Mouse (Mus musculus) urinary bladder, adult 2 months (tissue): ENCODE results near the gene Med25. TPM values are rescaled to one million over a fixed set of nuclear protein-coding genes. Genes with fewer than 3 reads are reported as not detected.

Source experiments
- DNase-seq: peaks from one replicate; pipeline ENCODE4 v3.0.0; 2022; ENCODE audit warnings: low spot score
- polyA plus RNA-seq: library from polyadenylated mRNA; depleted of rRNA; stranded (reverse); fragments of >200 nt; gene quantifications from 2 replicates; pipeline ENCODE4 v1.2.3, GENCODE M21; 2012; rRNA removed

Med25 gene
- polyA plus RNA-seq, result 57.8 and 66.1 TPM in 2 replicates

DNA sequence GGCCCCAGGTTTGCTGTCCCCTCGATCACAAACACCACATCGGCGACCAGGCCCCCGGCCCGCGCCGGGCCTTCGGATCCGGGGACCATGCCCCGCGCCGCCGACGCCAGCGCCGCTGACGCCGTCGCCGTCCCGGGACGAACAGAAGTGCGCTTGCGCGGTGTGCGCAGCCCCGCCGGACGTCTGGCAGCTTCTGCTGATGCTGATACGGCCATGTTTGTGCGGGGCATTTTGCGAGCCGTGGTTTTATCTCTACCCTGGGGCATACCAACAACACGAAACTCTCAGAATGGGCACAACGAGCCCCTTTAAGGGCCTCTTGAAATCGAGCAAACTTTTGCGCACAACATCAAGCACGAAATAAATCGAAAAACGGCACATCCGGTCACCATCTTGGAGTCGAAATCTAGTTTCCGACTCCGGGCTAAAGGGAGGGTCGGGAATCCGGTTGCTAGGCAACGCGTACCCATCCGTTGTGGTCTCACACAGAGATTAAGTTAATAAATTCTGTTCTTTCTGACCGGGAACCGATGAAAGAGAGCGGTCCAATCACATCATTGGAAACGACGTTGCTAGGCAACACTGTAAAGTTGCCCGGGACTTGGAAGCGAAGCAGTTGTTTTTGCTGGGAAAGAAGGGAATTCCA lies at the start of gene Med25:
Gene Med25, minus strand, starts transcription at position 437 of the 646 bp plus-strand sequence.
- peak; percentile 79 for DNase-seq

DNA sequence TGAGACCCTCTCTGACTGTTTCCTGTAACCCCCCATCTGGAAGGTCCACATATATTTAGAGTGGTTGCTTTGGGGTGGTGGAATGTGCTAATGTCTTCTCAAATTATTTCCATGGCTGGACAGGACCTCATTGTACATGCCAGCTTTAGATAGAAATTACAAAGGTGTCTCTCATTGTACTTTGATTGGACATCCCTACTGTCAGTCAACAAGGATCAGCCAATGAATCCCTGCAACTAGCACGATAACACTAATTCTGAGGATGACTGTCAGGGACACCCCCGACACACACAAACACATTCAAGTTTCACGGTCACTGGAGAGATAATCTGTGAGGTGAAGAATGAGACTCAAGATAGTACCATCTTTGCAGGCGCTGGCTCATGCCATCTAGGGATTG lies 46.2 kb upstream of the Med25 start:
- no peak for DNase-seq

DNA sequence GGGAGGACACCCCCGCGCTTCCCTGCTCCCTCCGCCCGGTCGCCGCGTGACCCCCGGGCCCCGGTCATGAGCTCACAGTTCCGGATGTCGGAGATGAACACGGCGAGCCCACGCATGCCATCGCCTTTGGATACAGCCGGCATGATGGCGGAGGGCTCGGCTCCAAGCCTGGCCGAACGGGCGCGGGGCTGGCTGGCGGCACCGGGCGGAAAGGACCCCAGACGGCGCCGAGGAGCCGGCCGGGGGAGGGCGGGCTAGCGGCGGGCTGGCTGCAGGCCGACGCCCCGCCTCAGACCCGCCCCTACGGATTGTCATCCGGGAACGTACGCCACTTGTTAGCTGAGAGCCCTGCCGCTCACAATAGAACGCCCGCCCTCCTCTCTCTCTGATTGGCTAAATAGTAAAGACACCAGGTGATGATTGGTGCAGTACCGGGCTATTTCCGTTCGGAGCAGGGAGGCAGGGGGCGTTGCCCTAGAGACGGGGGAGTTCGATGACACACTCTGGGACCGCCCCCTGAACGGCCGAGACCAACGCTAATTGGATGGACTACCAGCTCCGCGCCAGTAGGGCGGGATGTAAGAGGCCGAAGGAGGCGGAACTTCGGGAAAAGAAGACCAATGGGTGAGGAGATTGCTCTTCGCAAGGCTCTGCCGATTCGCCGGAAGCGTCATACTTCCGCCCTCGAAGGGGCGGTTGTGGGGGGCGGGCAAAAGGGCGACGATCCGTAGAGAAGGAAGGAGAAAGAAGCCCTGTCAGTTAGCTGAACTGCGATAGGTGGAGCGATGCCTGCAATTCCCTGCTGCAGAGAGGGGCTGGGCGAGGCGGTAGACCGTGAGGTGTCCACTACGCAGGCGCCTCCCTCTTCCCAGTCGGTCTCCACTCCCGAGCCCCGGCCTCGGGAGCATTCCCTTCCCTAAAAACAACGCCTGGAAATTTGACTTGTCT lies 37.0 kb upstream of the Med25 start, which contains the start of gene Ap2a1:
Gene Ap2a1, minus strand, starts transcription at position 293 of the 948 bp plus-strand sequence.
- peak; percentile 88 for DNase-seq

DNA sequence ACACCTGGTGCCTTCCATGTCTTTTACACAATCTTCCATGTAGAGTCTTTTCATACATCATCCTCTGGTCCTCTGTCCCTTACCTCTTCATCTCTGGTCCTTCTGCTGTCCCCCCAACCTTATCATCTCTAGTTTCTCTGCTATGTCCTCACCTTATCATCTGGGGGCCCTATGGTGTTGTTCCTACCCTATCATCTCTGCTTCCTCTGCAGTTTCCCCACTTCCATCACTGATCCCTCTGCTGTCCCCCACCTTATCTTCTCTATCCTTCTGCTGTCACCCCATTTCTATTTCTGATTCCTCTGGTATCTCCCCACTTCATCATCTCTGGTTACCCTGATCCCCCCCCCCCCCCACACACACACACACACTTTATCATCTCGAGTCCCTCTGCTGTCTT lies 36.1 kb upstream of the Med25 start:
- DNase-seq, result no peak

DNA sequence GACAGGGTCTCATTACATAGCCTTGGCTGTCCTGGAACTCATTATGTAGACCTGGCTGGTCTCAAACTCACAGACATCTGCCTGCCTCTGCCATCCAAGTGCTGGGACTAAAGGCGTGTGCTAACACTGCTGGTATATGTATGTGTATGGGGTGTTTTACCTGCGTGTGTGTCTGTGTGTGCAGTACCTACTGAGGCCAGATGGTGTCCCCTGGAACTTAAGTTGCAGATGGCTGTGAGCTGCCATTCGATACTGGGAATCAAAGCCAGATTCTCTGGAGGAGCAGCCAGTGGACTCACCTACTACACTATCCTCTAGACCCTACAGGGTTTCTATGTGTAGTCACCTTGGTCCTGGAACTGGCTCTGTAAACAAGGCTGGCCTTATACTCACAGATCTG lies 33.0 kb upstream of the Med25 start:
- no peak for DNase-seq

DNA sequence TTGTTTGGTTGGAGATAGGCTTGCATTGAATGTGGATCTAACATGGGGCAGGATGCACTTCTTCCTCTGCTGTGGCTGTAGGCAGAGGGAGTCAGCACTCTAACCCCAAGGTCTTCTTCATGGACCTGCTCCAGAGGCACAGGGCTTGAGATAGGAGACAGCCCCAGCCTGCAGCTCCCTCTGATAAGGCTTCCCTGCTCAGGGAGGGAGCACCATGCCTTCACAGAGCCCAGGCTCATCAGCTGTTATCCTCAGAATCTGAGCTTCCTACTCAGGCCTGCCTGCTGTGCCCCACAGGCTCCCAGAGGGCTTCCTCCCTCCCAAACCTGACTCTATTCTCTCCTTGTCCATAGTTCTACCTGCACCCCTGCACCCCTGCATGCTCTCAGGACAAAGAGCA lies 30.0 kb upstream of the Med25 start:
- no peak for DNase-seq

DNA sequence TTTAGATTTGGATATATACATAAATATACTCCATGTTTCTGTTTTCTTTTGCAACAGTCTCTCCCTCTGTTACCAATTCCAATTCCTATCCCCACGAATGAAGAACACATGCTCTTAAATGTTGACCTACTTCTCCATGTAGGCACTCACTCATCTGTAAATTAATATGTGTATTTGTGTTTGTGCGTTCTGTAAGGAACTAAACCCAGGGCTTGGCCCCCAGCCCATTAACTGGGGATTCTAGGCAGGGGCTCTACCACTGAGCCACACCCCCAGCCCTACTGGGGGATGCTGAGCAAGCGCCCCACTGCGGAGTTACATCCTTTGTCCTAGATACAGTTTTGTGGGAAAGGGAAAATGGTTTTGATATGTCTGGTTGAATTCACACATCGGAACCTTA lies 26.6 kb upstream of the Med25 start:
- DNase-seq, result no peak

DNA sequence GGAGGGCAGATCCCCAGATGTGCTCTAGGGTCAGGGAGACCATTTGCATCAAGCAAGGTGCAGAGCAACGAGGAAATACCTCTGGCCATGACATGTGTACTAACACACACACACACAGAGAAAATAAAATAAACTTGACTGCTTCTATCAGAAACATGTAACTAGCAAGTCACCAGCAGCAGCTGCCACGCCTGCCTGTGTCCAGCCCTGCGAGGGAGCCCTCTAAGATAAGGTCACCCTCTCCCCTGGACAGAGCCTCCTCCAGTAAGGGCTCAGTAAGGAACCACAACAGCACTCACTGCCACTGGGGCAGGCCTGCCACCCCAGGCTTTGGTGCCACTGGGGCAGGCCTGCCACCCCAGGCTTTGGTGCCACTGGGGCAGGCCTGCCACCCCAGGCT lies 25.7 kb upstream of the Med25 start:
- DNase-seq, result no peak

DNA sequence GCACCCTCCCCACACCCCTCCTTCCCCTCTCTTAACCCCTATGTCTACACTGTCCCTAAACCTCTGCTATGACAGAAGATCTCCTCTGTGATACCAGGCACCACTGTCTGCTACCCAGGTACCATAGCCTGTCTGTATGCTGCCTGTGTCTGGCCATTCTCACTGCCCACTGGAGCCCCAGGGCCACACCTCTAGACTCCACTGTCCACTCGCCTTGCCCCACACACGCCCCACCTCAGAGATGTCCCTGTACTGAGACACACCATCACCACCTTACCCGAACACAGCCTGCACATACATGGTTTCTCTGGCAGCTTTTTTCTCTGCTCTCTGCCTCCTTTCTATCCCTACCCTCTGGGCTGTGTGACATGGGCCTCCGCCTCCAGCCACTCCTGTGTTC lies 24.4 kb upstream of the Med25 start:
- no peak for DNase-seq

DNA sequence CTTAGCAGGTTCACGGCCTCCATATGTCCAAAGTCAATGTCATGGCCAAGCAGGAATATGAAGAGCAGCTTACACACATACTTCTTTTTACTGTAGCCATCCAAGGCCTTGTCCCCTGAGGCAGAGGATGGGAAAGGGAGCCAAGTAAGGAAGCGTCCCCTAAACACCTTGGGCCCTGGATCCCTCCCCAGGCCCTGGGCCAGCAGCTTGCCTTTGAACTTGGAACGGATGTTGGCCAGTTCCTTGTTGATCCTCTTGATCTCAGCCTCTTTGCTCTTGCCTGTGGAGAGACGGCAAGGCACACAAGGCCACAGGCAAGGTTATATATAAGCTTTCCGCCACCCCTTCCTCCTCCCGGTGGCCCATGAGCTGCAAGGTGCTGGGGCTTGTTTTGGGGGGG lies 23.7 kb upstream of the Med25 start:
- no peak for DNase-seq

DNA sequence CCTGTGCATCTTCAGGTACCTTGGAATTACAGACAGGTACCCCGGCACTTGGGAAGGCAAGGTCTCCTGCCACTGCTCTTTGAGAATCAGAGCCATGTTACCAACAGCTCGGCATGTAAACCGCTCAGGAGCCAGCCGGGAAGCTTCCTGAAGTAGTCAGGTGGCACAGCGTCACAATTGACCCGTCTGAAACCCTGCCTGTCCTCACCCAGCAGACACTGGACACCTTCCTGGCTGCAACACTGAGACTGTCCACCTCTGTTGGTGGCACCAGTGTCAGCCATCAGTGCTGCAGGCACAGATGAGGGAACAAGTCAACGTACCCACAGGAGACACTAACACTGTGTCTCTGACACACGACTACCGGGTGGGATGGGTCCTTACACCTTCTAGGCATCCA lies 22.8 kb upstream of the Med25 start:
- DNase-seq, result no peak

DNA sequence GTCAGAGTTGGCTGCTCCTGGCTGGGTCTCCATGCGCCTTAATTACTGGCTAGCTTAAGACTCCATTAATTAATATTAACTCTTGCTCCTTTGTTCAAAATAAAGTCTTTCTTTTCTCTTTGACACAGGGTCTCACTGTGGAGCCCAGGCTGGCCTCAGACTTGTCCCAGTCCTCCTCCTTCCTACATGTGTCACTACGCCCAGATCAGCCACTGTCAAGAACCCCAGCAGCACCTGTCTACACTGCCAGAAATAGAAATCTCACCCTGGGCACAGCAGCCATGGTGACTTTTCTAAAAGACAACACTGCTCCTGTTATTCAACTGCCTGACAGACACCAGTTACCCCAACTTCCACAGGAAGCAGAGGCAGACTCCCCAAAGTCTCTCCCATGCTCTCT lies 21.9 kb upstream of the Med25 start:
- no peak for DNase-seq

DNA sequence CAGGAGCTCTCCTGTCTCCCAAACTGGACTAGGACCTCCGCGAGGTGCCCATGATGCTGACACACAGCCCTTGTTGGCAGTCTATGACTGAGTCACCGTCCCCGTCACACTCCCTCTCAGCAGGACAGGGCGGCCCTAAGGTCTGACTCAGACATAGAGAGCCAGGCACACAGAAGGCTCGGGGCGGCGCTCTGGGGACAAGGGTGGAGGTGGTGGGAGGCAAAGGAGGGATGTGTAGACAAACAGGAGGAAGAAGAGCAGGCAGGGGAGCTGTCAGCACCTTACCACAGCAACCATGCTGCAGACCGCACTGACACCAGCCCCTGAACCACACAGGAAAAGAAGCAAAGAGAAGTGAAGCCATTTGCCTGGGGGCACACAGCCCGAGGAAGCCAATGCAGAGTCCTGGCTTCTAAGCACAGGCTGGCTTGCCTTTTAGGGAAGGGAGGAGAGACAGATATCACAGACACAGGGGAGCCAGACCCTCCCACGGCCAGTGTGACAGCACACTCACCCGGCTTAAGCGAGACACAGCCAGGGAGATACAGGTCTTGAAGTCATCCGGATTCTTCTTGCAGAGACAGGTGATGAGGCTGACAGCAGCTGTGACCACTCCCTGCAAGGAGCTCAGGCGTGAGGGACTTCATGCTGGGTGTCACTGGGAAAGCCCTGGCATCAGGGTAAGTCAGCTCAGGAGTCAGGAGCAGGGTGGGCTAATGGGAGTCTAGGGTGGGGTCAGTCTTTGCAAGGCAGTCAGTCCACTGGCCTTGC lies 16.4 kb upstream of the Med25 start:
- no peak for DNase-seq

DNA sequence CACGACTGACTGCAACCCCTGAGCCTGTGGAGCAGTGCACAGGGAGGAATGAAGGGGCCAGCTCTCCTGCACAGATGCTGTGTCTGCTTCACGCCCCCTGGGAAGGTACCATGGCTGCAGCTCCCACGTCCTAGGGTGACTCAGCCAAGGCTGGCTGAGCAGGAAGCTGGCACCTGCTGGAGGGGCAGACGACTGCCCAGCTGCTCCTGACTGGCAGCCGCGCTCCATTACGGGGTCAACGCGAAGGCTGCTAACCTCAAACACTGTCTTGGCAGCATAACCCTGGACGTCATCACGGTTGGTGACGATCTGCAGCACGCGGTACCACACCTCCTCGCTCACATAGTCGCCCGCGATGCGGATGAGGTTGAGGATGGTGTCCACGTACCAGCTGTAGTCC lies 12.9 kb upstream of the Med25 start:
- no peak for DNase-seq

DNA sequence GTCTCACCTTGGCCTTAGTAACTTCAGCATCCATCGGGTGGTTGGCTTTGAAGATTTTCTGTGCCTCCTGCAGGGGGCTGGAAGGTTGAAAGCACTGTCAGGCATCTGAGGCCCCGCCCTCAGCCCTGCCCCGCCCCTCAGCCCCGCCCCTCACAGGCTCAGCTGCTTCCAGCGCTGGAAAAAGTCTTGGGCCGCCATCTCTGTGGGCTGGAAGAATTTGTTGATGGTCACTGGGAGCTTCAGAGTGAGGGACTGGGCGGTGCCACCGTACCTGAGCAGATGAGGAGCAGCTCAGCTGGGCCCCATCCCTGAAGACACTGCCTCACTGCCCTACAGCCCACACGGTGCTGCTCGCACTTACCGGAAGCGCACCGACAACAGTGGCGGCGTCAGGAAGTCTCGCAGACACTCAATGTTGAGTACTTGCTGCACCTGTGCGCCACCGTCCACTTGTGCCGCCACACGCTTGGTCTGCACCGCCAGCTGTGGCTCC lies 8.8 kb upstream of the Med25 start:
- no peak for DNase-seq

DNA sequence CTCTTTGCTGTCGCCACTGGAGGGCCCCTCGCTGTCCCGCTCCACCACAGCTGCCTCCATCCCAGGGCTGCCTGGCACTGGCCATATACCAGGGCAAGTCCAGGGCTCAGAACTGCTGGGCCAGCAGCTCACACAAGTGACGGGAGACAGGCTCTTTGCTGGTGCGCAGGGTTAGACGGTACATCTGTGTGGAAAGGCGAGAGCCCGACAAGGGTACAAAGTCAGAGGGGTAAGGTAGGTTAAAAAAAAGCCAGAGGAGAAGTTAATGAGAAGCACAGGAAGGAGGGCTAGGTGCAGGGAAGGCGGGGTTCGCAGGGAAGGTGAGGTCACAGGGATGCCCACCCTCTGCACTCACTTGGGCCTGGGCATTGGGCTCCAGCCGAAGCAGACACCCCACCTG lies 8.1 kb upstream of the Med25 start:
- DNase-seq, result no peak

DNA sequence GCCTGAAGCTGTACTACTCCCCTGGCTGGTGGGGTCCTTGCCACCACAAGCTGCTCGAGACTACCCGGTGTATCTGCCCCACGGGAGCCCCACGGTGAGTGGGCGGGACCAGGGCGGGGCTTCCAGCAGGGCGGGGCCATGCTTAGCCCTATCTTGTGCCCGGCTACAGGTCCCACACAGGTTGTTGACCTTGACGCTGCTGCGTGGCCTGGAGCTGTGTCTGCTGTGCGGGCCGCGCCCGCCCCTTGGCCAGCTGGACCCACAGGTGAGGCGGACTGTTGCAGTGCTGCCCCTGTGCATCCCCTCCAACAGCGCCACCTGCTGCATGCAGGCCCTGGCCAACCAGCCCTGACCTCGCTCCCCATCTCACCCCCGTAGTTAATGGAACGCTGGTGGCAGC lies 6.1 kb upstream of the Med25 start:
- no peak for DNase-seq

DNA sequence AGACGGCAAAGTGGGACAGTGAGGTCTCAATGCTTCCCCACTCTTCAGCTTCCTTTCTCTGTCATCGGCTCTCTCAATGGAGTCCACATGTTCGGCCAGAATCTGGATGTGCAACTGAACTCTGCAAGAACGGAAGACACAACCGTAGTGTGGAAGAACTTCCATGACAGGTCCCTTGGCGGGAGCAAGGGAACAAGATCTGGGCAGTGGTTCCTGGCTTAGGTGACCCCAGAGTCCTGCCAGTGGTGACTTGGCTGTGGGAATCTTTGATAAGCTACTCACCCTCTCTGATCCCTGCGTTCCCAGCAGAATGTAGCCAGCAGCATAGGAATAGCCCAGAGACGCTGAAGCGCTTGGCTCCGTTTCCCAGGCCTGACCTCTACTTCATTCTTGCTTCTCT lies 4.0 kb upstream of the Med25 start:
- no peak for DNase-seq

DNA sequence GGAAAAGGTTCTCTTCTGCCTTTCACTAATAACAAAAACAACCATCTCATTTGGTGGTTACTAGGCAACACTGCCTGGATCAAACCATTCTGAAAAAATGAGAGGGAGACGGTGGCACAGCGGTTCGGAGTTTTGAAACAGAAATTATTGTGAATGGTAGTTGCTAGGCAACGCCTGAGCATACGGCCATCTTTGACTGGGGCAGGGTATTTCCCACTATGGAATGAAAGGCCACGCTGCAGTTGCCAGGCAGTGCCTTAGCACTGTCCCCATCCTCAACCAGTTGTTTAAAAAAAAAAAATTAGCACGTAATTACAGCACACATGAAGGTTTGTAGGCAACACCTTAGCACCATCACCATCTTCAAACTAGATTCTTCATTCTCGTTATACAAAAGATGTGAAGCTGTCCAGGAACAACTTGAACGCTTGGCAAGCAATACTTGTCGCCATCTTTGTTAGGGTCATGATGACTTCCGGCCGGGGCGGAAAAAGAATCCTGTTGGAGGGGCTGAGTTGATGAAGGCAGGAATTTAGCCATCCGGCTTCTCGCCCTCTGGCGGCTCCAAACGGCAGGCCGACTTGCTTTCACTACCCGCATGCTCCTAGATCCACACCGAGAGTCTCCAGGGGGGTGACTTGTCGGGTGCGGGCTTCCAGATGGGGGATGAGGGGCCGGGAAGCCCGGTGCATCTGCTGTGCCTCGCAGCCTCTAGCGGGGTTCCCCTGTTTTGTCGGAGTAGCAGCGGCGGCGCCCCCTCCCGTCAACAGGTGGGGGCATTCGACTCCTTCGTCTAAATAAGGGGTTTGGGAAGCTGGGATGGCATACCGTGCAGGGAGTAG lies 3.3 kb upstream of the Med25 start, which contains the start of gene Fuz:
Gene Fuz, plus strand, starts transcription at position 487 of the 842 bp plus-strand sequence.
- DNase-seq, result peak; percentile 72

DNA sequence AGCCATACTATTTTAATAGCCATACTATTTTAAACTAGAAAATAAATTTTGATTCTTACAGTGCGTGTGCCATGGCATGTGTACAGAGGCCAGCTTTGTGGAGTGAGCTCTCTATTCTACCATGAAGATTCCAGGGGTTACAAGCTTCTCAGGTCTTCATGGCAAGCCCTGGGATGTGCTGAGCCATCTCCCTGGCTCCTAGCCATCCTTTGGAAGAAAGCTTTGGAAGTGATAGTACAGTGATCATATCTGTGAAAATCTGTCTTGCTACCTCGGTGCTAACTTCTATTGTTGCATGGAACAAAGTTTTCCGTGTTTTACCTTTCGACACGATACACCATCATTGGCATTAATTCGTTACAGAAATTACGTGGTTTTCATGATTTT lies 2.7 kb upstream of the Med25 start:
- no peak for DNase-seq

DNA sequence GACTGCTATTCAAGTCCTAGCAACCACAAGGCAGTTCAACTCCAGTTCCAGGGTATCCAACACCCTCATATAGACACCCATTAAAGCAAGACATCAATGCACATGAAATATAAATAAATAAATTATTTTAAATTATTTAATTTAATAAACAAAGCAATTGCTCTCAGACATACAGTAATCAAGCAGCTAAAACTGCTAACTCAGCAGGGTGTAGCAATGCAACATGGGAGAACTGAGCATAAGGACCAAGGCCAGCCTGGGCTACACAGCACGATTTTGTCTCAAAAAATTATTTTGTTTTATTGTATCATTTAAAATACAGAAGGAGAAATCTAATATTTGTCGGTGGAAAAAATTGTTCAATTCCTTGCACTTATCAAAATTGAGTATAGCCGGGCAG lies 1.7 kb upstream of the Med25 start:
- no peak for DNase-seq
